Comparison of ENCODE assay signal across 27 mouse cellular contexts in genomic region chr6:108255880-108256279, GRCm38 (mm10). TPM values are rescaled to one million over a fixed set of nuclear protein-coding genes. Genes with fewer than 3 reads are reported as not detected.
DNase-seq lines count a peak whose midpoint lies in the region; ATAC-seq and TF ChIP-seq lines count a peak whose summit lies in the region.
"Had no signal": no experiment of that assay in that cellular context is flagged by ENCODE, and none has a peak within 500 bp of the region (broad histone marks: within the 10 kb centered on the region; RNA-seq: fewer than 3 reads in every experiment).

No protein-coding gene starts in this region.

- intact Hi-C loops in heart, postnatal 10 days (cut with DNase I): loop anchor here (5.0 kb wide), 1 partner anchor 86 kb away; no protein-coding TSS in a partner anchor

- no peak overlapping the region for H3K9ac ChIP-seq in heart, embryonic 16.5 days (ENCODE audit: low read length)
- no peak overlapping the region for H3K9ac ChIP-seq in liver, adult 2 months (ENCODE audit: low read depth, low read length)
- H3K9ac ChIP-seq in liver, embryonic 11.5 days (ENCODE audit: low read depth, low read length): no peak overlapping the region
- H3K9ac ChIP-seq: hindbrain, embryonic 15.5 days; limb, embryonic 12.5 days; liver, embryonic 13.5 days; neural tube, embryonic 15.5 days had no signal

- H3K27ac ChIP-seq in heart, embryonic 16.5 days (ENCODE audit: low read length): 0 out of 2 replicates have a peak overlapping the region, but pooled peaks have one; percentile 37
- H3K27ac ChIP-seq in liver, adult 2 months (replicated peaks; ENCODE audit: insufficient read depth, low read depth, low read length): no peak overlapping the region
- H3K27ac ChIP-seq in liver, embryonic 11.5 days (ENCODE audit: low read depth, low read length): no peak overlapping the region
- H3K27ac ChIP-seq: heart, embryonic 10.5 days; hindbrain, embryonic 15.5 days; layer of hippocampus, adult 2 months; limb, embryonic 12.5 days; liver, embryonic 13.5 days; neural tube, embryonic 15.5 days had no signal

- H3K79me2 ChIP-seq in liver, adult 2 months (ENCODE audit: control insufficient read depth, insufficient read depth, low read length): peaks cover 26% of the 10 kb centered on the region; the same call in 1 of the 2 replicates

- no peaks in the 10 kb centered on the region for H3K9me3 ChIP-seq in heart, embryonic 16.5 days (replicated peaks; ENCODE audit: control insufficient read depth, low read length)
- no peaks in the 10 kb centered on the region for H3K9me3 ChIP-seq in liver, embryonic 11.5 days (ENCODE audit: control insufficient read depth, low read length)
- H3K9me3 ChIP-seq: forebrain, embryonic 10.5 days; heart, embryonic 10.5 days; hindbrain, embryonic 15.5 days; limb, embryonic 12.5 days; liver, embryonic 13.5 days; neural tube, embryonic 15.5 days had no signal

- no peak for ATAC-seq in heart, embryonic 16.5 days (replicated peaks; ENCODE audit: extremely low read depth, insufficient read depth, low FRiP score)
- no peak for ATAC-seq in liver, embryonic 11.5 days (replicated peaks; ENCODE audit: low FRiP score)
- ATAC-seq in frontal cortex, adult (ENCODE audit: low TSS enrichment): no peak
- ATAC-seq: forebrain, embryonic 16.5 days had no signal

- no peak overlapping the region for H3K4me2 ChIP-seq in heart, embryonic 16.5 days (ENCODE audit: low read depth, low read length)
- H3K4me2 ChIP-seq in liver, embryonic 11.5 days: no peak overlapping the region
- H3K4me2 ChIP-seq: hindbrain, embryonic 15.5 days; limb, embryonic 12.5 days; liver, embryonic 13.5 days; midbrain, embryonic 11.5 days; neural tube, embryonic 15.5 days had no signal

- H3K4me3 ChIP-seq in heart, embryonic 16.5 days (ENCODE audit: low read length): no peak overlapping the region
- H3K4me3 ChIP-seq in liver, adult 2 months (ENCODE audit: insufficient read depth, low read depth, low read length): no peak overlapping the region
- no peak overlapping the region for H3K4me3 ChIP-seq in liver, embryonic 11.5 days (ENCODE audit: low read depth, low read length)
- H3K4me3 ChIP-seq: forebrain, embryonic 10.5 days; heart, embryonic 10.5 days; hindbrain, embryonic 15.5 days; layer of hippocampus, adult 2 months; limb, embryonic 12.5 days; liver, embryonic 13.5 days; neural tube, embryonic 15.5 days had no signal

- DNase-seq in heart, postnatal 10 days: no peak
- DNase-seq in liver, adult 2 months (ENCODE audit: extremely low read depth, low read depth, low spot score): peak; percentile 78
- no peak for DNase-seq in liver, embryonic 11.5 days (ENCODE audit: low spot score)
- DNase-seq in kidney, adult 8-10 months: peak; percentile 26 to 67
- DNase-seq in MN1 (ENCODE audit: low spot score): no peak
- DNase-seq: adrenal gland, postnatal 25 days; B cell, adult 2 months; cerebellum, adult 9-11 months; gastrocnemius, postnatal 25 days; layer of hippocampus, postnatal 36 days; liver, embryonic 13.5 days; lung, adult 2 months; lung, postnatal 14 days; right cerebral cortex, adult 18-20 months; right cerebral cortex, postnatal 4 days; thymus, postnatal 14 days had no signal

- peaks cover 41% of the 10 kb centered on the region for H3K4me1 ChIP-seq in heart, embryonic 16.5 days (ENCODE audit: control insufficient read depth, insufficient read depth, low read length)
- peaks cover 21% of the 10 kb centered on the region for H3K4me1 ChIP-seq in liver, adult 2 months (ENCODE audit: control insufficient read depth, insufficient read depth, low read length)
- H3K4me1 ChIP-seq in liver, embryonic 11.5 days (replicated peaks; ENCODE audit: control insufficient read depth, insufficient read depth, low read length): peaks cover 17% of the 10 kb centered on the region
- H3K4me1 ChIP-seq: hindbrain, embryonic 15.5 days; neural tube, embryonic 15.5 days had no signal

- H3K27me3 ChIP-seq in heart, embryonic 16.5 days (ENCODE audit: control insufficient read depth, insufficient read depth, low read length): no peaks in the 10 kb centered on the region
- H3K27me3 ChIP-seq in liver, adult 2 months (ENCODE audit: control insufficient read depth, insufficient read depth, low read length): no peaks in the 10 kb centered on the region
- no peaks in the 10 kb centered on the region for H3K27me3 ChIP-seq in liver, embryonic 11.5 days (replicated peaks; ENCODE audit: control insufficient read depth, insufficient read depth, low read length)
- H3K27me3 ChIP-seq: CH12.LX; hindbrain, embryonic 15.5 days; limb, embryonic 12.5 days; liver, embryonic 13.5 days; neural tube, embryonic 15.5 days had no signal

- no peak for TF ChIP-seq POLR2A in liver, adult 2 months (IDR thresholded peaks at IDR 0.05; ENCODE audit: extremely low read depth, insufficient read depth, low read length)

- no peaks in the 10 kb centered on the region for H3K36me3 ChIP-seq in heart, embryonic 16.5 days (ENCODE audit: control insufficient read depth, insufficient read depth)
- no peaks in the 10 kb centered on the region for H3K36me3 ChIP-seq in liver, adult 2 months (ENCODE audit: control insufficient read depth, insufficient read depth, low read length)
- H3K36me3 ChIP-seq in liver, embryonic 11.5 days (ENCODE audit: control insufficient read depth, insufficient read depth, low read length): no peaks in the 10 kb centered on the region
- H3K36me3 ChIP-seq: heart, embryonic 10.5 days; hindbrain, embryonic 15.5 days; limb, embryonic 12.5 days; liver, embryonic 13.5 days; neural tube, embryonic 15.5 days had no signal

- TF ChIP-seq CTCF in liver, adult 2 months (IDR thresholded peaks at IDR 0.05; ENCODE audit: low read depth, low read length): no peak

- 45% methylated on average over 4 of the region's 4 CpGs for WGBS in heart, embryonic 16.5 days
- 68% methylated on average over 4 of the region's 4 CpGs for WGBS in liver, adult 2 months
- WGBS in liver, embryonic 11.5 days: 70% methylated on average over 4 of the region's 4 CpGs

RNA-seq across cellular contexts. Expression of gene Itpr1, which starts 43.0 kb away (rescaled TPM):
- 10.8 and 12.3 TPM in 2 replicates for polyA plus RNA-seq in heart, embryonic 16.5 days (2015; fragmentation: Nextera tagmentation; extraction: Ambion mirVana)
- total RNA-seq in heart, postnatal 10 days (2021): 10 to 100 TPM; 66.2 TPM
- total RNA-seq in liver, adult 2 months (2014; rRNA removed): 55.0 and 56.6 TPM in 2 replicates
- polyA plus RNA-seq in liver, adult 2 months (2012; rRNA removed): 6.9 and 9.2 TPM in 2 replicates
- polyA plus RNA-seq in liver, embryonic 11.5 days (2014; fragmentation: Nextera tagmentation; extraction: Ambion mirVana): 6.9 and 8.3 TPM in 2 replicates

Comparison
In these comparisons a context has a peak if more than half of its experiments do, and no peak if none do; other contexts are left out.
1. DNase-seq: peak in liver, adult 2 months (single experiment) and kidney, adult 8-10 months (2 of 2); none in heart, postnatal 10 days (0 of 2), liver, embryonic 11.5 days (single experiment) and MN1 (single experiment).